ENCODE assay signal across 9 mouse cellular contexts in the genomic region with DNA sequence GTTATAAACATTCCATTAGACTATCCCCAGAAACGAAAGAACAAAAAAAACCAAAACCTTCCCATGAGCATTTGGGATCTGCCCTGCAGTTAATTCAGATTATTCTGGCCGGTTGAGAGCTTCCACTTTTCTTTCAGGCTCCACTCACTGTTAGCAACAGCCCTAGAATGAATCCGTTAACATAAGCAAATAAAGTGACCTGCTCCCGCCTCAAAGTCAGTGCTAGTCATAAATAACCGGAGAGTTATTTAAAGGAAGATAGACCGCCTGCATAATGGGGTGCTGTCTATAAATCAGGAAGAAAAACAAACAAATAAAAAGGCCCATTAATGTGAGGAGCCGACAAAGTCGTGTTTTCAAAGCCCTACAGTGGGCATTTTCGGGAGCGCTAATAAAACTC.
DNase-seq lines count a peak whose midpoint lies in the region; ATAC-seq and TF ChIP-seq lines count a peak whose summit lies in the region.
"Had no signal": no experiment of that assay in that cellular context is flagged by ENCODE, and none has a peak within 500 bp of the region (broad histone marks: within the 10 kb centered on the region; RNA-seq: fewer than 3 reads in every experiment).

No protein-coding gene starts in this region.

- peak overlapping the region; percentile 31 for H3K4me3 ChIP-seq in kidney, postnatal 0 days (replicated peaks; ENCODE audit: low read depth, low read length)
- peak overlapping the region; percentile 2; the same call in 1 of the 2 replicates for H3K4me3 ChIP-seq in embryonic fibroblast, embryonic 13.5 days (ENCODE audit: insufficient read depth, low read length)
- H3K4me3 ChIP-seq in limb, embryonic 10.5 days: peak overlapping the region; percentile 35
- peak overlapping the region; percentile 5; the same call in 1 of the 2 replicates for H3K4me3 ChIP-seq in neural tube, embryonic 12.5 days

- H3K4me2 ChIP-seq in kidney, postnatal 0 days (ENCODE audit: low read length): peak overlapping the region; percentile 62
- H3K4me2 ChIP-seq in neural tube, embryonic 12.5 days (replicated peaks): peak overlapping the region; percentile 53

- H3K36me3 ChIP-seq in kidney, postnatal 0 days (ENCODE audit: insufficient read depth, low read length): no peaks in the 10 kb centered on the region
- H3K36me3 ChIP-seq in limb, embryonic 10.5 days: no peaks in the 10 kb centered on the region
- no peaks in the 10 kb centered on the region for H3K36me3 ChIP-seq in neural tube, embryonic 12.5 days

- no peak for TF ChIP-seq CTCF in kidney, postnatal 0 days (IDR thresholded peaks at IDR 0.05; ENCODE audit: low read depth)
- no peak for TF ChIP-seq CTCF in embryonic fibroblast, embryonic 13.5 days (IDR thresholded peaks at IDR 0.05; ENCODE audit: borderline replicate concordance, insufficient read depth, low read length)

- no peak; the same call in 1 of the 2 replicates for ATAC-seq in kidney, postnatal 0 days (replicated peaks; ENCODE audit: low FRiP score, low read depth)
- no peak for ATAC-seq in neural tube, embryonic 12.5 days (ENCODE audit: low FRiP score, low read depth)
- ATAC-seq in activated CD4-positive, CD25-positive, alpha-beta regulatory T cell, adult 4 months: no peak

- WGBS in kidney, postnatal 0 days: 3% methylated on average over 10 of the region's 10 CpGs
- 5% methylated on average over 10 of the region's 10 CpGs for WGBS in limb, embryonic 10.5 days
- WGBS in neural tube, embryonic 12.5 days: 2% methylated on average over 10 of the region's 10 CpGs

- H3K9ac ChIP-seq in kidney, postnatal 0 days (ENCODE audit: low read depth, low read length): peak overlapping the region; percentile 42
- H3K9ac ChIP-seq in neural tube, embryonic 12.5 days: 0 out of 2 replicates have a peak overlapping the region, but pooled peaks have one; percentile 13

- no peaks in the 10 kb centered on the region for H3K9me3 ChIP-seq in kidney, postnatal 0 days (replicated peaks; ENCODE audit: low read length)
- no peaks in the 10 kb centered on the region for H3K9me3 ChIP-seq in limb, embryonic 10.5 days (replicated peaks)
- no peaks in the 10 kb centered on the region for H3K9me3 ChIP-seq in neural tube, embryonic 12.5 days

- no peak overlapping the region for H3K27ac ChIP-seq in kidney, postnatal 0 days
- no peak overlapping the region for H3K27ac ChIP-seq in embryonic fibroblast, embryonic 13.5 days (ENCODE audit: insufficient read depth, low read length)
- peak overlapping the region; percentile 61 for H3K27ac ChIP-seq in limb, embryonic 10.5 days
- no peak overlapping the region for H3K27ac ChIP-seq in neural tube, embryonic 12.5 days

- 0 out of 2 replicates have a peak, but pooled peaks cover 5% of the 10 kb centered on the region for H3K4me1 ChIP-seq in kidney, postnatal 0 days (replicated peaks; ENCODE audit: insufficient read depth, low read length)
- peaks cover 3% of the 10 kb centered on the region; the same call in 1 of the 2 replicates for H3K4me1 ChIP-seq in embryonic fibroblast, embryonic 13.5 days (ENCODE audit: control insufficient read depth, insufficient read depth, low read length)
- H3K4me1 ChIP-seq in limb, embryonic 10.5 days: peaks cover 21% of the 10 kb centered on the region
- peaks cover 13% of the 10 kb centered on the region for H3K4me1 ChIP-seq in neural tube, embryonic 12.5 days

- no peak for TF ChIP-seq POLR2A in embryonic fibroblast, embryonic 13.5 days (IDR thresholded peaks at IDR 0.05; ENCODE audit: low read depth, low read length)

- H3K27me3 ChIP-seq in kidney, postnatal 0 days (ENCODE audit: insufficient read depth, low read length): no peaks in the 10 kb centered on the region
- no peaks in the 10 kb centered on the region for H3K27me3 ChIP-seq in limb, embryonic 10.5 days (ENCODE audit: low read depth, poor library complexity, severe bottlenecking)
- H3K27me3 ChIP-seq in neural tube, embryonic 12.5 days (replicated peaks): peaks cover 22% of the 10 kb centered on the region; the same call in 1 of the 2 replicates

- peak; percentile 71 for DNase-seq in kidney, postnatal 0 days (ENCODE audit: low spot score)
- DNase-seq in kidney, adult 11 months: no peak
- no peak for DNase-seq in limb, embryonic 10.5 days (ENCODE audit: low spot score)
- no peak for DNase-seq in frontal cortex, postnatal 14 days (ENCODE audit: low spot score in 2 of 2)
- no peak for DNase-seq in frontal cortex, postnatal 25 days (ENCODE audit: low spot score in 2 of 2)
- DNase-seq: cerebellum, postnatal 36 days had no signal
